Mouse (Mus musculus) heart, adult 2 months (tissue): ENCODE data around the gene Pid1.

Experiments
- CTCF ChIP-seq: fragments of 200-600 bp; IDR thresholded peaks from 2 replicates; pipeline ENCODE4 v1.8.1; 2022; ENCODE audit warnings: antibody characterized with exemption, mild to moderate bottlenecking, moderate library complexity
- POLR2A ChIP-seq: fragments of 200-500 bp; IDR thresholded peaks from 2 replicates; pipeline ENCODE4 v1.6.1; 2011; ENCODE audit warnings: mild to moderate bottlenecking, low read depth, low read length, control low read depth; ENCODE audit not compliant: insufficient read depth

GRCm38 (mm10) chr1:84141561-84141960 is 222.4 kb downstream of the Pid1 start:
- TF ChIP-seq POLR2A (no peak), CTCF (no peak)
